Mouse (Mus musculus) fat pad, adult 2 months (tissue): ENCODE data around the gene Kcnn3.

Experiments
- DNase-seq: peaks from one replicate; pipeline ENCODE4 v3.0.0-alpha.2; 2011; ENCODE audit warnings: low read depth, low spot score; ENCODE audit errors: extremely low read depth

The Kcnn3 gene

GRCm38 (mm10) chr3:89723400-89724084 is 203.6 kb downstream of the Kcnn3 start:
- no peak for DNase-seq
